Mouse (Mus musculus): ENCODE data around the gene Tspan17.
"Not testable (repeated sequence)": the region's sequence is repeated elsewhere in the genome, so short reads cannot be mapped to it uniquely, and the experiment has no call there.

Tspan17 gene

DNA sequence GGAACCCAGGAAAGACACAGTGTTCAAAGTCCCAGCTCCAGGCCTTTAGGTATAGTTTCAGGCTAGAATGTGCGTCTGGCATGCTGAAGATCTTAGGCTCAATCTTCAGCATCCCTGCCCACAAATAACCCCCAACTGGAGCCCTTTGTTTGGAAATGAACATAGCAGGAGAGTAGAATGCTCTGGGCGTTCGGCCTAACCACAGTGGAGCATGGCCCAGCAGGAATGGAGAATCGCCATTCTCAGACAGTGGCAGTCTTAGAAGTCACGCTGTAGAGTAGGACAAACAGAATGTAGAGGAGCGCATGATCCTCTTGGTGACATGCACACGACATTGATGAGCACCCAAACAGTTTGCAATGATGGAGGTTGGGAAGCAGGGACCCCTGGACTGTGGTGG, 28.3 kb upstream of the Tspan17 start:
- DNase-seq (ENCODE audit: extremely low read depth, low read depth, low spot score) = no peak

DNA sequence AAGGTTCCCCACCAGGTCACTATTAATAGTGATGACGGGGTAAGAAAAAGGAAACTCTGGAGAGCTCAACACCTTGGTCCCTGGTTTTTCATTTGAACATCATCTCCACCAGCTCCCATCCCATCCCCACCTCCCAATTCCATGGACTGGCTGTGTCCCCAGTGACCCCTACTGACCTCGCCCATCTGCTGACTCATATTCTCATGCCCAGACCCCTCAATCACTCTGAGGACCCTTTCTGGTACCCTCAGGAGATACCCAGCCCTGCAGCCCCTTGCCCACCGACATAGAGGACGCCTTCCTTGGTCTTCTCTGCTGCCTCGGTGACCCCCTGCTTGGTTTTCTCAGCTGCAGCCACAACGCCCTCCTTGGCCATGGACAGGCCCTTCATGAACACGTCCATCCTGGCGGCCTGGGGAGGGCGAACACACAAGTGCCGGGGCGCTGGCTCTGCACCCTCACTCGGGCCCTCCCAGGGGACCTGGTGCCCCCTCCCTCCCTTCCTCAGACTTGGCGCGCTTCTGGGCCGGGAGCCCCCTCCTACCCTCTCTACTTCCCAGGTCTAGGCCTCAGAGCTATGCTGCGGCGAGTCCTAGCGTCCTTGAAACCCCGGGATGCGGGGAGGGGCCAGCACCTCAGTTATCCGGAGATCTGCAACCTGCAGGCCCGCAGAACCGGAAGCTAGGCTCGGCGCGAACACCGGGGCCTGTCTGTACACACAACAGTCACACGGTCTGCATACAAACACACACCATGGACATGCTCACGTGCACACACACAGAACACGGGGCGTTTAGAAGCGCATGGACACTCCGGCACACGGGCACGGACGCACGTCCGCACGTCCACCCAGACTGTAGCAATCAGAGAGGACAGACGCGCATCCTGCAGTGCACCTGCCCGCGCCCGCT, 23.6 kb upstream of the Tspan17 start:
- DNase-seq (ENCODE audit: extremely low read depth, low read depth, low spot score) = no peak

DNA sequence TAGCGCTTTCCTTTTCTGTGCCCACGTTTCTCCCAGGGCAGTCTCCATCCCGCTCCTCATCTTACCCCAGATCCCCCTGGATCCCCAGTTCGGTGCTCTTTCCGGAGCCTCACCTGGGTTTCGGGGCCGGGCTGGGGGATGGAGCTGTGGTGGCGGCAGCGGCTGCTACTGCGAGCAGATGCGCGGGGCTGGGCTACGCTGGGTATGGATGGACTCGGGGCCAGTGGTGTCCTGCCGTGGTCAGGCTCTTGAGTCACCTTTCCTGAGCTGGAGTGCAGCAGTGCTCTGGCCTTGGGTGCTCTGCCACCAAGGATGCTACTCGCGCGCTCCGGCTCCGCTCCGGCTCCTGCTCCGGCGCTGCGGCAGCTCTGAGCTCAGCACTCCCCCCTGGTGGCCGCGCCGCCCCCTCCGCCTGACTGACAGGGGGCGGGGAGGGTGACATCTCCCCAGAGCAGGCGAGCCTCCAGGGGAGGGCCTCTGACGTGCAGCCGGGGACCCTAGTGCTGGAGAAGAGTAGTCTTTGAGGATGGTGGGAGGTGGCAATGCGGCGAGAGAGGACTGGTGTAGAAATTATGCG, 22.9 kb upstream of the Tspan17 start, which contains the start of gene Sncb:
TSS of gene Sncb (minus strand) at position 404 of the 577 bp plus-strand sequence.
- DNase-seq (ENCODE audit: extremely low read depth, low read depth, low spot score) = no peak

DNA sequence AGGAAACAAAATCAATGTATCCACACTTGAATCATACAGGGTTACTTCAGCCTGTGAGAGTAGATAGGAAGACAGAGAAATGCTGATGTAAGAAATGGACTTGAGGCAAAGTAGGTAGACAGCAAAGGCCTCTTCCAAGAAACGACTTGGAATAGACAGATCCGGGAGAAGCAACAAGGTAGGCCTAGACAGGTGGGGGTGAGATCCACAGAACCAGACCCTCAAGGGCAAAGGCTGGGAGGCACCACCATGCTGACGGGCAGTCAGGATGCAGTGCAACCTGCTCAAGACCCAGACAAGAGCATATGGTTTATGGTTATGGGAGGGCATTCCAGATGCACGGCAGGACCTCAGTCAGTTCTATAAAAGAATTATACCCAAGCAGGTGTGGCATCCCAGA, 22.2 kb upstream of the Tspan17 start:
- no peak for DNase-seq (ENCODE audit: extremely low read depth, low read depth, low spot score)

DNA sequence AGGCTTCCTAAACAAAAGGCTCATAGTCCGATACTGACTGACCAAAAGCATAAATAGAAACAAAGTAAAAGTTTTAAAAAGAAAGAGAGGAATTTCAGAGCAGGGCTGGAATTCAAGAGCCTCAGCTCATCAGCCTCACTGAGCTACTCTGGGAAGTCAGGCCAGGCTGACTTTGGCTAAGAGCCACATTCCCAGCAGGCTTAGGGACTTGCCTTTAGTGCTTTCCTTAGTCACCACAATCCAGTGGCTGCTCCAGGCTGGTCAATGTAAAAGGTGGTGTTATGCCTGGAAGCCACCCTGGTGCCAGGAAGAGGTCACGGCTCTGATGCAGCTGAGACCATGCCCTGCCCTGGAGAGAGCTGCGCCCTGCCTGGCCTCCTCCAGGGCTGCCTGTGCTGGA, 8.6 kb upstream of the Tspan17 start:
- DNase-seq (ENCODE audit: extremely low read depth, low read depth, low spot score) = no peak

DNA sequence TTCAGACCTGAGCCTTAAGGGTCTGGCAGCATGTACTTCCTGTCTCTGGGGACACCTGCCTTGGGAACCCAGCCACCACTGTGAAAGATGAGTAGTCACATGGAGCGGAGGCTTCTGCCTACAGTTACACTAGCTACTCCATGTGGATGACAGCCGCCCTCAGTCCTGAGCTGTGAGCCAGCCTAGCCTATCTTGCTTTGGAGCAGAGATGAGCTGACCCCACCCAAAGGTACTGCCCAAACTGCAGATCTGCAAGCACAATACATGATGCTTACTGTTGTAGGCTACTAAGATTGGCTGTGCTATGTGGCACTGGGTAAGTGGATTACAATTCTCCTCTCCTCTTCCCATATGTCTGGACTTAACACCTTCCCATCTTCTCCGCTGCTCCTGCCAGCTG, 8.1 kb upstream of the Tspan17 start:
- no peak for DNase-seq (ENCODE audit: extremely low read depth, low read depth, low spot score)

DNA sequence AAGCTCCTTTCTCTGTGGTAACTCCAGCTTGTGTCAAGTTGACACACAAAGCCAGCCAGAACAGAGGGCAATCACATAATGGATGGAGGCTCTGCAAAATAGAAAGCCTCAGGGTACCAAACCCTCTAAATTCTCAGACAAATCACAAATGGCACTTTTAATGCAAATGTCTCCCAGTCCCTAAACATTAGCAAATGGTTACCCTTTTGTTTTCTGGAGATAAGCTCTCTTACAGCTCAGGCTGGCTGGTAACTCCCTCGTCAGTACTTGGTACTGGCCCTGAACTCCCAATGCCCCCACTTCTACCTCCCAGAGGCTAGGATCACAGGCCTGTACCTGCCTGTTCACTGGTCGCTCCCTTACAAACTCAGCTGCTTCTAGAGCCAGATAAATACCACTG, 5.9 kb upstream of the Tspan17 start:
- no peak for DNase-seq (ENCODE audit: extremely low read depth, low read depth, low spot score)

DNA sequence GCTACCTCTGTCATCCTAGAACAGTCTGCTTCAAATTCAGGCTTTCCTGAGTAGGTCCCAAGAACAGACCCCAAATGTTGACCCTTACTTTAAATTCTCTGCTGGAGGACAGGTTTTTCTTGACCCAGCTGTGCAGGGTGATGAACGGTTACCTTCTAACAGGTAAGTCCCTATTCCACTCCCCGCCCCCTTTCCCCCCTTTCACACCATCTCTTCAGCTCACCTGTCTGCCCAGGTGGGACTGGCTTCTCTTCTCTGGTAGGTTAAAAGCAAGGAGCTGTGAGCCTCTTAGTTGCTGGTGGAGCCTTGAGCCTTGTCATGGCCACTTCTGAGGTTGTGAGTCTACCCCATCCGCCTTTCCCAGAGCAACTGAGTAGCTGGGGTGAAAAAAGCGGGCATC, 5.5 kb upstream of the Tspan17 start, which contains the start of gene Eif4e1b:
TSS of gene Eif4e1b (plus strand) at position 301 of the 400 bp plus-strand sequence.
- no peak for DNase-seq (ENCODE audit: extremely low read depth, low read depth, low spot score)

DNA sequence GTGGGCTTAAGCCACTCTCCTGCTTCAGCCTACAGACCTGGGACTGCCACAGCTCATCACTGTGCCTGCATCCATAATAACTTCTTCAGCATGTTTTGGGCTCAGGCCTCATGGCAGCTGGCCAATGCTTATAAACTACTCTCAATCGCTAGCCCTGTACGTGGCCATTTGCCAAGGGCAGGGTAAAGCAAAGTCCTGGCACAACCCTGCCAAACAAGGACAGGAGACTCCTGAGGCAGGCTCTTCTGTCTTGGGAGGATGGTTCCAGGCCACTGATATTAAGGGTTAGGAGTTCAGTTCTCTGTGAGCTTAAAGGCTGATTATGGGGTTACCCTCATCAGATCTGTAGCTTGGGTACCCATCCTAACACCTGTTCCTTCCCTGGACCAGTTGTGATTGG, 1.6 kb upstream of the Tspan17 start:
- DNase-seq (ENCODE audit: extremely low read depth, low read depth, low spot score) = not testable (repeated sequence)

DNA sequence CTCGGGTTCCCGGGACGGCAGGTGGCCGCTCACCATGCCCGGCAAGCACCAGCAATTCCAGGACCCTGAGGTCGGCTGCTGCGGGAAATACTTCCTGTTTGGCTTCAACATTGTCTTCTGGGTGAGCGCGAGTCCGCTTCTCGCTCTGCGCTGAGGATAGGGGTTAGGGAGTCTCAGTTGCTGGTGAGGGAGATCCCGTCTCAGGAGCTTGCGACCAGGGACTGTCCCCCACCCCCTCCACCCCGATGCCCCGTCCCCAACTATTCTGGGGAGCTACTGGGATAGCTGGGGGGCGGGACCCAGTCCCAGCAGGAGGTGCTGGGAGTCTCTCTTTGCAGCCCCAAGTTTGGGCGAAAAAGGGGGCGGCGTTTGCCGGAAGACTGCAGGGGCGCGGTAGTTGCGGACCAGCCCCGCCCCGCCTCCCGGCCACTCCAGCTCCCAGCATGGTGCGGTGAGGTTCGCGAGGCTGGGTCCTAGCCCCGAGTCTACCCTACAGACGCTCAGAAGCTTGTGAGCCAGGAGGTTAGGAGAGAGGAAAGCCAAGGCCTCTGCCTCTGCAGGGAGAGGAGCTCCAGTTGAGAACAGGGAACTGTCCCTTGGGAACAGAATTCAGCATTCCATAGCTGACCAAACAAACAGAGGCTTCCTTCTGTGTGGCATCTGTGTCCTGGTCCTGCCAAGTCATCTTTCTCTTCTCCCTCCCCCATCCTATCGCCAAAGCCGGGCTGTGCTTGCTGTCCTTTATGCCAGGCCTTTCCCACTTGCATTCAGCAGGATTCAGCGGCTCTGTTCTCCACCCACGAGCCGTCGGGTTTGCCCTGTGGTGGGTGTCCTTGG, 602 bp downstream of the Tspan17 start:
- DNase-seq (ENCODE audit: extremely low read depth, low read depth, low spot score) = no peak

DNA sequence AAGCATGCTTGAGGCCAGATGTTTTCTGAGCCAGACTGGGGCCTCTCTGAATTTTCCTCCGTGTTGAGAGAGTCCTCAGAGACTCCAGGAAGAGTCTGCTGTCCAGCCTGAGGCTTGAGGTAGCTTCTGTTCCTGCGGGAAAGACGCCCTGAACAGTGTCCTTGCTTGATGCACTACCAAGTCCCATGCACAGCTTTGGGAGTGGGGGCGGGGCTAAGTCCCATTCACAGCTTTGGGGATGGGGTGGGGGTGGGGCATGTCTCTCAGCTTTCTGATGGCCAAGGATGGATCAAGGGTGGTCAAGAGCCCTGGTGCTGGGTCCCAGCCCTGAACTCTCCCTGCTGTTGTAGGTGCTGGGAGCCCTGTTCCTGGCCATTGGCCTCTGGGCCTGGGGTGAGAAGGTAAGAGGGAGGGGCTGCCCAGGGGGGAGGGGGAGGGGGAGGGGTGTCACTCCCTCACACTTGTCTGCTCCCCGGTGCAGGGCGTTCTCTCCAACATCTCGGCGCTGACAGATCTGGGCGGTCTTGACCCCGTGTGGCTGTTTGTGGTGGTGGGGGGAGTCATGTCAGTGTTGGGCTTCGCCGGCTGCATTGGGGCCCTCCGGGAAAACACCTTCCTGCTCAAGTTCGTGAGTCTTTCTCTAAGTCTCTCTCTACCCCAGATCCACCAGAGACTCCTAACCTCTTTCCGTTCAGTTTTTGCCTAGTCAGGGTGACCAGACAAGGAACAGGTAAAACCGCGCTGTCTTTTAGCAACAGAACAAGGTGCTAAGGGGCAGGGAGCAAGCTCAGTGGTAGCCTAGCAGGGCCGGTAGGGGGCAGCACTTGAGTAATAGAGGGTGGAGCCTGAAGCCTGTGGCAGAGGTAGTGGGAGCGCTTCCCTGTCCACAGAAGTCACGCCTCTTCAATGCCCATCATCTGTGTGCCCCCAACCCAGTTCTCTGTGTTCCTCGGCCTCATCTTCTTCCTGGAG, 3.4 kb downstream of the Tspan17 start:
- DNase-seq (ENCODE audit: extremely low read depth, low read depth, low spot score) = no peak

DNA sequence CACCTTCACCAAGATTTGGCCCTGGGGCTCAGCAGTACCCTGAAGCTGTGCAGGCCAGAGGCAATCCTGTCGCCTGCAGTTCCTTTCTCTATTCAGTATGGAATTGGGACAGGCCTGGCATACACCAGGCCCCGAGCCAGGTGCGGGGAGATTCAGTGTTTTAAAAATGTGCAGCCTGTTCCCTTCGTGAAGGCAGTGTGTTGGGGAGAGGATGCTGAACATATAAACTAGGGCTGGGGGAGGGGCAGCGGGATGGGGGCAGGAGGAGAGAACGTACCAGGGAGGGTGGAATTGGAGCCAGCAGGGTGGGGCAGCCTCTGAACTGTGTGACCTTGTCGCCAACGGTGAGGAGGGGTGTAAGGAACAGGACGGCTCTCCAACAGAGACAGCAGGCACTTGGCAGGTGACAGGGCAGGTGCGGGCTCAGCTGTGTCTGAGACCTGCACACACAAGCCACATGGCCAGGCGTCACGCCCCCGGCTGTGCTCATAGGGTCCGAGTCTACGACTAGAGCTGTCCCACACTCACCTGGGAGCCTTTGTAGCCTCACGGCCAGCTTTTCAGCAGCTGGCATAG, 4.9 kb downstream of the Tspan17 start:
- no peak for DNase-seq (ENCODE audit: extremely low read depth, low read depth, low spot score)

DNA sequence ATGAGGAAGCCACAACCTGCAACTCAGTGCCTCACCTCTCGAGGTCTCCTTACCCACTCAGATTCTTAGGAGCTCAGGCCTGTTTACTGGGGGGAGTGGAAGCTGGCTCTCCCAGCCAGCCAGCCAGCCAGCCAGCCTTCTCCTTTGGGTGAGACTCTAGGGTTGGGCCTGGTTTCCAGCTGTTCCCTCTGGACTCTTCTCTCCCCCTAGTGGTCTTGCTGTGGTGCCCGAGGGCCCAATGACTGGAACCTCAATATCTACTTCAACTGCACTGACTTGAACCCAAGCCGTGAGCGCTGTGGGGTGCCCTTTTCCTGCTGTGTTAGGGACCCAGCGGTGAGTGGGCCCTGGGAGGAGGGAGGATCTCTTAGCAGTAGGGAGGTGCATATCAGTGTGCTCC, 5.7 kb downstream of the Tspan17 start:
- no peak for DNase-seq (ENCODE audit: extremely low read depth, low read depth, low spot score)

DNA sequence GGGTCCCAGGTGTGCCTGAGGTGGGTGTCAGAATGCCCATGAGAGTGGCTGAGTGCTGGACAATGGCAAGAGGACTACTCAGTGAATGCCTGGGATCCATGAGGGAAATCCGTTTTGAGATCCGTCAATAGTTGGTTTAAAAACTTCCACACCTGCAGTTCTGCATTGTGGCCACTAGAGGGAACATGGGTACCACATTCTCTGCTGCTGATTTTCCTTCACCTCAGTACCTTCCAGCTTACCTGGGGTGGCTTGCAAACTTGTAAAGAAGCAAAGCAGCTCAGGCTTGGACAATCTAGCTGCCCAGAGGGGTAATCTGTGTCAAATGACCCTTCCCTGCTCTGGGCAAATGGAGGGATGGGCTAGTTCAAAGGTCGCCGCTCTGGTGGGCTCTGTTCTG, 8.2 kb downstream of the Tspan17 start:
- DNase-seq (ENCODE audit: extremely low read depth, low read depth, low spot score) = no peak

DNA sequence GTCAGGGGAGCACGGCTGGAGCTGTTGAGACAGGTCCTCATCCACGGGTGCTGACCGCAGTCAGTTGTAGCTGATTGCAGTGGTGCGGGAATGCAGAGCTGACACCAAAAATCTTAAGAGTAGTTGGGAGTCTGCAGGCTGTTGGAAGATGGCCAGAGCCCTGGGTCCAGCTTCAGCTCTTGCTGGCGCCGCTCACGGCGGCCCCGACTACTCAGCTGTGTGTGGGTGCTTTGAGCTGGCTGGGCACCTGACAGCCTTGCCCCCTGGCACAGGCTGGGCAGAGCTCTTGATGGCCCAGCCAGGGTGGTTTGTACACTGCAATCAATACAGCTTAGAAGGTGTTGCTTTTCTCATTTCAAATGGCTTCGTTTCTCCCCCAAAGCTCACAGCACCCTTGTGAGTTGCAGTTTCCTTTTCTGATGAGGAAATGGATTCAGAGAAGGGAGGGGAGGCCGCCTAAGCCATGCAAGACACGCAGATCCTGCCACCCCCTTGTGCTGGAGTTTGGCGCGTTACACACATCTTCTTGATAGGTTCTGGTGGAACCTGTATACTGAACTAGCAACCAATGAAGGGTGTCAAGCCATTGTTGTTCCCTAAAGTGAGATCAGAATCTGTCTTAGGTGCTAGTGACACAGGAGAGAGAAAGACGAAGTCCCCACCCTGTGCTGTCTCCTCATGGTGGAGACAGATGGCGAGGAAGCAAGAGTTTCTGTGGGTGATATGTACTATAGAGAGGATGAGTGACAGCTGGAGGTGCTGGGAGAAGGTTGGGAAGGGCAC, 8.9 kb downstream of the Tspan17 start:
- DNase-seq (ENCODE audit: extremely low read depth, low read depth, low spot score) = no peak

DNA sequence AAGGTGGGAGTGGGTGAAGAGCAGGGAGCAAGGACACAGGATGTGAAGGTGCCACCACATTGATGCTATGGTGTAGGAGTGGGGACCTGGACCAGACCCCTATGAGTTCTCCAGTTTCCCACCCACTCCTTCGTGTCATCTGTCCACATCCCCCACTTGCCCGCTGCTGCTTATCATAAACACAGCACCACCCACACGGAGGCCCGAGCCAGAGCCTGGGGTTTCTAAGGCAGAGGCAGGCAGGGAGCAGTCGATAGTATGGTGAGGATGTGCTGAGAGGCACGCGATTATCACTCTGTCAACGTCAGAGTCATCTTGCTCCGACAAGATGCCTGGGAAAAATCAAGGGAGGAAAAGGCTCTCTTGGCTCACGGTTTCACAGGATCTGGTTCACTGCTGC, 9.6 kb downstream of the Tspan17 start:
- DNase-seq (ENCODE audit: extremely low read depth, low read depth, low spot score) = no peak

DNA sequence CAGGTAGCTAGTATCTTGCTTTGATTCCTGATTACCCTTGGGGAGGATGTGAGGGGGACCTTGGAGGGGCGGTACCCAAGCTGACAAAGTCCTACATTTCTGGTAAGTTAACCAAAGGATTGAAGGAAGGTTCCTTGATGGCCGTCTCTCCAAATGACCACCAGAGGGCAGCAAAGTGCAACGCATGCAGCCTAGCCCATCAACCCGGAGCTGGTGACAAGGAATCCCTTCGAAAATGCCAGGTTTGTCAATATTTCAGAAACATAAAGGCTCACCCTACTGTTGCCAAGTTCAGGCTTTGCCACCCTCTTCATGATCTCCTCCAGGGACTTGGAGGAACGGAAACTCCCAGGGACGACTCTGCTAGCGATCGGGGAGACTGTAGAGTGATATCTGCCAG, 10.5 kb downstream of the Tspan17 start:
- DNase-seq (ENCODE audit: extremely low read depth, low read depth, low spot score) = no peak

DNA sequence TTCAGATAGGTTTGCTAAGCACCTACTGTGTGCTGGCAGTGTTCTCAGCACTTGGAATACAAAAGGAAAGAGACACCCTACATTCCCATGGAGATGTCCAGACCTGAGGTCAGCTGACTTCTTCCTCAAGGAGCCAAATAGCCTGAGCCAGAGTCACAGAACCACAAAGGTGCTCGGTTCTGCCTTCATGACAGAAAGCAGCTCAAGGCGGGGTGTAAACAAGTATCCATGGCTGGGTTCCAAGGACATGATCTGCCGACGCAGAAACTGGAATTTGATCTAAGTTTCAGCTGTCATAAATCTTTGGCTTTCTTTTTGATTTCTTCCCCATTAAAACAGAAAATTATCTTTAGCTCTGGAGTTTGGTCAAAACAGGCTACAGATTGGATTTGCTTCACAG, 11.0 kb downstream of the Tspan17 start:
- DNase-seq (ENCODE audit: extremely low read depth, low read depth, low spot score) = no peak

DNA sequence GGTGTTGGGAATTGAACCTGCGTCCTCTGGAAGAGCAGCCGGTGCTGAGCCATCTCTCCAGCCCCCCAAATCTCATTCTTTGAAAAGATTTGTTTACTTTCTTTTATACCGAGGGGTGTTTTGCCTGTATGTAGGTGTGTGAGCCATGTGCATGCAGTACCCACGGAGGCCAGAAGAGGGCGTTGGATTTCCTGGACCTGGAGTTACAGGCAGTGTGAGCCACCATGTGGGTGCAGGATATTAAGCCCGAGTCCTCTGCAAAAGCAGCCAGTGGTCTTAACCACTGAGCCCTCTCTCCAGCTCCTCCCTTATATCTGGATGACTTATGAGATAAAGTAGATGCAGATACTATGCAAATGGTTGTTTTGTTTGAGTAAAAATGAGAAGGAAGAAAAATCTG, 13.8 kb downstream of the Tspan17 start:
- DNase-seq (ENCODE audit: extremely low read depth, low read depth, low spot score) = no peak
